Mouse (Mus musculus): ENCODE results near the gene Syt16.

The Syt16 gene

GRCm38 (mm10) chr12:74108663-74109081 lies 111.2 kb downstream of the Syt16 start:
- DNase-seq = no peak

- no peak for DNase-seq
Measured at GRCm38 (mm10) chr12:74109462-74110068, 112.1 kb downstream of the Syt16 start.

- DNase-seq = no peak
Measured at GRCm38 (mm10) chr12:74116825-74117224, 119.4 kb downstream of the Syt16 start.

GRCm38 (mm10) chr12:74125796-74126195 lies 128.3 kb downstream of the Syt16 start:
- DNase-seq = no peak

- DNase-seq = no peak
Measured at GRCm38 (mm10) chr12:74128229-74128628, 130.8 kb downstream of the Syt16 start.

- DNase-seq = no peak
Measured at GRCm38 (mm10) chr12:74131790-74132189, 134.3 kb downstream of the Syt16 start.

GRCm38 (mm10) chr12:74142147-74142546 lies 144.7 kb downstream of the Syt16 start:
- no peak for DNase-seq

- no peak for DNase-seq
Measured at GRCm38 (mm10) chr12:74144385-74144784, 146.9 kb downstream of the Syt16 start.

GRCm38 (mm10) chr12:74160791-74161190 lies 163.3 kb downstream of the Syt16 start:
- DNase-seq = no peak

- no peak for DNase-seq
Measured at GRCm38 (mm10) chr12:74163080-74163479, 165.6 kb downstream of the Syt16 start.

GRCm38 (mm10) chr12:74171257-74171656 lies 173.8 kb downstream of the Syt16 start:
- DNase-seq = no peak

GRCm38 (mm10) chr12:74173902-74174301 lies 176.4 kb downstream of the Syt16 start:
- DNase-seq = no peak

GRCm38 (mm10) chr12:74184596-74184995 lies 187.1 kb downstream of the Syt16 start:
- no peak for DNase-seq

GRCm38 (mm10) chr12:74188243-74188785 lies 190.9 kb downstream of the Syt16 start:
- DNase-seq = no peak

GRCm38 (mm10) chr12:74188815-74189214 lies 191.4 kb downstream of the Syt16 start:
- no peak for DNase-seq

GRCm38 (mm10) chr12:74189840-74190239 lies 192.4 kb downstream of the Syt16 start:
- no peak for DNase-seq

- no peak for DNase-seq
Measured at GRCm38 (mm10) chr12:74190297-74190696, 192.8 kb downstream of the Syt16 start.

GRCm38 (mm10) chr12:74192552-74192951 lies 195.1 kb downstream of the Syt16 start:
- no peak for DNase-seq

- no peak for DNase-seq
Measured at GRCm38 (mm10) chr12:74201410-74201809, 203.9 kb downstream of the Syt16 start.

- no peak for DNase-seq
Measured at GRCm38 (mm10) chr12:74202431-74203042, 205.1 kb downstream of the Syt16 start.

- no peak for DNase-seq
Measured at GRCm38 (mm10) chr12:74212156-74212555, 214.7 kb downstream of the Syt16 start.

- no peak for DNase-seq
Measured at GRCm38 (mm10) chr12:74216103-74216728, 218.8 kb downstream of the Syt16 start.

- DNase-seq = no peak
Measured at GRCm38 (mm10) chr12:74219909-74220308, 222.4 kb downstream of the Syt16 start.

- no peak for DNase-seq
Measured at GRCm38 (mm10) chr12:74220651-74221050, 223.2 kb downstream of the Syt16 start.
